Mouse (Mus musculus): ENCODE data around the gene Gm21366. TPM values are rescaled to one million over a fixed set of nuclear protein-coding genes. Genes with fewer than 3 reads are reported as not detected.
"Not testable (repeated sequence)": the region's sequence is repeated elsewhere in the genome, so short reads cannot be mapped to it uniquely, and the experiment has no call there.

Gene Gm21366
- polyA plus RNA-seq (2015; fragmentation: Nextera tagmentation; extraction: Ambion mirVana): not detected in 2 replicates

- ATAC-seq (ENCODE audit: low FRiP score, low read depth); H3K27ac ChIP-seq; H3K27me3 ChIP-seq; H3K4me2 ChIP-seq (replicated peaks); H3K4me1 ChIP-seq; H3K9me3 ChIP-seq; H3K9ac ChIP-seq; H3K36me3 ChIP-seq; H3K4me3 ChIP-seq: not testable (repeated sequence)
- WGBS: no CpG with 5 or more reads among the region's 6 CpGs
Observed at GRCm38 (mm10) chrY:22861156-22861555, at the start of gene Gm21366. Gm21366 (minus strand) TSS chrY:22861256.

Data from limb, embryonic 13.5 days (tissue).